Mouse (Mus musculus) midbrain, embryonic 10.5 days (tissue): ENCODE results near the gene Mctp1. TPM values are rescaled to one million over a fixed set of nuclear protein-coding genes. Genes with fewer than 3 reads are reported as not detected.

Source experiments
- DNase-seq: peaks from one replicate; pipeline ENCODE4 v3.0.0-alpha.2; 2017; ENCODE audit warnings: low spot score
- H3K27ac ChIP-seq: fragments of 300-500 bp; sonication (generic); replicated peaks from 2 replicates; pipeline ENCODE4 v1.5.1; 2016; ENCODE audit warnings: mild to moderate bottlenecking
- H3K27me3 ChIP-seq: fragments of 300-500 bp; sonication (generic); 2 replicates; pipeline ENCODE4 v1.6.1; 2016; ENCODE audit warnings: low read depth, mild to moderate bottlenecking; ENCODE audit not compliant: poor library complexity, severe bottlenecking
- H3K36me3 ChIP-seq: fragments of 300-500 bp; sonication (generic); 2 replicates; pipeline ENCODE4 v1.6.1; 2016; ENCODE audit warnings: mild to moderate bottlenecking, moderate library complexity
- H3K4me1 ChIP-seq: fragments of 300-500 bp; sonication (generic); 2 replicates; pipeline ENCODE4 v1.6.1; 2016
- H3K4me3 ChIP-seq: fragments of 300-500 bp; sonication (generic); 2 replicates; pipeline ENCODE4 v1.5.1; 2016; ENCODE audit warnings: mild to moderate bottlenecking, moderate library complexity
- H3K9me3 ChIP-seq: fragments of 300-500 bp; sonication (generic); replicated peaks from 2 replicates; pipeline ENCODE4 v1.6.1; 2016; ENCODE audit warnings: mild to moderate bottlenecking
- WGBS: fragments of 180-500 bp; shearing (Covaris S2); methylation state at CpG from one replicate; pipeline ENCODE4 v1.1.7; 2016; 5-methylcytosine and 5-hydroxymethylcytosine counted together
- polyA plus RNA-seq: library from polyadenylated mRNA; unstranded; fragments of >200 nt; fragmentation: Nextera tagmentation; extraction: Ambion mirVana; gene quantifications from 2 replicates; pipeline ENCODE4 v1.2.1, GENCODE M21; 2016

Mctp1 gene
- polyA plus RNA-seq, 1 experiment from 2014 or later: 4.7 TPM

- H3K27ac ChIP-seq: no peak overlapping the region
- H3K27me3 ChIP-seq: no peaks in the 10 kb centered on the region
- H3K36me3 ChIP-seq: no peaks in the 10 kb centered on the region
- H3K9me3 ChIP-seq: no peaks in the 10 kb centered on the region
- H3K4me3 ChIP-seq: no peak overlapping the region
- 87% methylated on average over 2 of the region's 2 CpGs for WGBS
- no peaks in the 10 kb centered on the region for H3K4me1 ChIP-seq
- DNase-seq: no peak
These were observed 305.0 kb downstream of the Mctp1 start for GRCm38 (mm10) chr13:76689349-76689748.

- Histone ChIP-seq H3K4me3 (no peak overlapping the region), H3K9me3 (no peaks in the 10 kb centered on the region), H3K36me3 (no peaks in the 10 kb centered on the region), H3K4me1 (no peaks in the 10 kb centered on the region), H3K27ac (no peak overlapping the region), H3K27me3 (no peaks in the 10 kb centered on the region)
- DNase-seq: no peak
These were observed 305.8 kb downstream of the Mctp1 start for GRCm38 (mm10) chr13:76690143-76690542.

GRCm38 (mm10) chr13:76690697-76691096, 306.4 kb downstream of the Mctp1 start:
- Histone ChIP-seq H3K4me3 (no peak overlapping the region), H3K27me3 (no peaks in the 10 kb centered on the region), H3K4me1 (no peaks in the 10 kb centered on the region), H3K36me3 (no peaks in the 10 kb centered on the region), H3K9me3 (no peaks in the 10 kb centered on the region), H3K27ac (no peak overlapping the region)
- 88% methylated on average over 1 of the region's 1 CpGs for WGBS
- no peak for DNase-seq

- H3K27ac ChIP-seq: no peak overlapping the region
- H3K4me3 ChIP-seq: no peak overlapping the region
- no peaks in the 10 kb centered on the region for H3K4me1 ChIP-seq
- no peaks in the 10 kb centered on the region for H3K27me3 ChIP-seq
- no peaks in the 10 kb centered on the region for H3K36me3 ChIP-seq
- H3K9me3 ChIP-seq: no peaks in the 10 kb centered on the region
- DNase-seq: no peak
These were observed 349.7 kb downstream of the Mctp1 start for GRCm38 (mm10) chr13:76734013-76734412.

- H3K27ac ChIP-seq: no peak overlapping the region
- H3K4me1 ChIP-seq: no peaks in the 10 kb centered on the region
- no peaks in the 10 kb centered on the region for H3K9me3 ChIP-seq
- no peak overlapping the region for H3K4me3 ChIP-seq
- no peaks in the 10 kb centered on the region for H3K36me3 ChIP-seq
- no peak for DNase-seq
- 86% methylated on average over 4 of the region's 4 CpGs for WGBS
- no peaks in the 10 kb centered on the region for H3K27me3 ChIP-seq
These were observed 366.5 kb downstream of the Mctp1 start for GRCm38 (mm10) chr13:76750663-76751429.

- Histone ChIP-seq H3K9me3 (no peaks in the 10 kb centered on the region), H3K36me3 (no peaks in the 10 kb centered on the region), H3K4me3 (no peak overlapping the region), H3K4me1 (no peaks in the 10 kb centered on the region), H3K27ac (no peak overlapping the region), H3K27me3 (no peaks in the 10 kb centered on the region)
- DNase-seq: peak; percentile 45
- 37% methylated on average over 6 of the region's 6 CpGs for WGBS
These were observed 375.6 kb downstream of the Mctp1 start for GRCm38 (mm10) chr13:76759832-76760490.

GRCm38 (mm10) chr13:76799662-76800061, 415.3 kb downstream of the Mctp1 start:
- Histone ChIP-seq H3K9me3 (no peaks in the 10 kb centered on the region), H3K27ac (no peak overlapping the region), H3K4me1 (peaks cover 14% of the 10 kb centered on the region), H3K36me3 (no peaks in the 10 kb centered on the region), H3K4me3 (no peak overlapping the region), H3K27me3 (peaks cover 28% of the 10 kb centered on the region)
- no peak for DNase-seq
- WGBS: 78% methylated on average over 1 of the region's 1 CpGs

GRCm38 (mm10) chr13:76801126-76801632, 416.8 kb downstream of the Mctp1 start:
- H3K27ac ChIP-seq: no peak overlapping the region
- DNase-seq: no peak
- peaks cover 43% of the 10 kb centered on the region for H3K27me3 ChIP-seq
- WGBS: 77% methylated on average over 6 of the region's 6 CpGs
- H3K4me3 ChIP-seq: no peak overlapping the region
- peaks cover 14% of the 10 kb centered on the region for H3K4me1 ChIP-seq
- H3K9me3 ChIP-seq: no peaks in the 10 kb centered on the region
- no peaks in the 10 kb centered on the region for H3K36me3 ChIP-seq

- DNase-seq: no peak
- peaks cover 14% of the 10 kb centered on the region for H3K4me1 ChIP-seq
- H3K36me3 ChIP-seq: no peaks in the 10 kb centered on the region
- WGBS: 48% methylated on average over 3 of the region's 3 CpGs
- no peak overlapping the region for H3K27ac ChIP-seq
- no peak overlapping the region for H3K4me3 ChIP-seq
- peaks cover 53% of the 10 kb centered on the region for H3K27me3 ChIP-seq
- H3K9me3 ChIP-seq: no peaks in the 10 kb centered on the region
These were observed 417.9 kb downstream of the Mctp1 start for GRCm38 (mm10) chr13:76802051-76802728.

GRCm38 (mm10) chr13:76802926-76803325, 418.6 kb downstream of the Mctp1 start:
- Histone ChIP-seq H3K36me3 (no peaks in the 10 kb centered on the region), H3K27me3 (peaks cover 61% of the 10 kb centered on the region), H3K9me3 (no peaks in the 10 kb centered on the region), H3K4me1 (peaks cover 14% of the 10 kb centered on the region), H3K4me3 (no peak overlapping the region), H3K27ac (no peak overlapping the region; the same call in 1 of the 2 replicates)
- WGBS: 88% methylated on average over 9 of the region's 9 CpGs
- DNase-seq: no peak

- WGBS: 67% methylated on average over 6 of the region's 6 CpGs
These were observed 419.5 kb downstream of the Mctp1 start for GRCm38 (mm10) chr13:76803799-76804198.

GRCm38 (mm10) chr13:76808871-76809390, 424.6 kb downstream of the Mctp1 start:
- Histone ChIP-seq H3K27ac (no peak overlapping the region; the same call in 1 of the 2 replicates), H3K4me1 (peaks cover 28% of the 10 kb centered on the region), H3K27me3 (peaks cover 90% of the 10 kb centered on the region), H3K36me3 (no peaks in the 10 kb centered on the region), H3K9me3 (no peaks in the 10 kb centered on the region), H3K4me3 (no peak overlapping the region)
- no peak for DNase-seq
- 45% methylated on average over 1 of the region's 1 CpGs for WGBS

More at GRCm38 (mm10) chr13:76803799-76804198, 419.5 kb downstream of the Mctp1 start:
- DNase-seq: no peak
- H3K27me3 ChIP-seq: peaks cover 70% of the 10 kb centered on the region
- no peak overlapping the region; the same call in 1 of the 2 replicates for H3K27ac ChIP-seq
- H3K36me3 ChIP-seq: no peaks in the 10 kb centered on the region
- no peak overlapping the region for H3K4me3 ChIP-seq
- H3K4me1 ChIP-seq: peaks cover 15% of the 10 kb centered on the region
- no peaks in the 10 kb centered on the region for H3K9me3 ChIP-seq
